Mouse (Mus musculus) liver, embryonic 13.5 days (tissue): Measurements from ENCODE around the gene 0610010K14Rik. TPM values are rescaled to one million over a fixed set of nuclear protein-coding genes. Genes with fewer than 3 reads are reported as not detected.

ENCODE experiments used
- ATAC-seq: fragments of 200-750 bp; cut with Nextera tagmentation; 2 replicates; pipeline ENCODE4 v1.8.0; 2017; ENCODE audit warnings: low read depth, mild to moderate bottlenecking, moderate number of reproducible peaks, moderate library complexity
- DNase-seq: peaks from one replicate; pipeline ENCODE4 v3.0.0; 2022
- H3K27ac ChIP-seq: fragments of 300-500 bp; sonication (generic); 2 replicates; pipeline ENCODE4 v1.5.1; 2015; ENCODE audit warnings: moderate library complexity, mild to moderate bottlenecking, inconsistent platforms
- H3K27me3 ChIP-seq: fragments of 300-500 bp; sonication (generic); 2 replicates; pipeline ENCODE4 v1.6.1; 2015; ENCODE audit warnings: mild to moderate bottlenecking, inconsistent platforms
- H3K36me3 ChIP-seq: fragments of 300-500 bp; sonication (generic); 2 replicates; pipeline ENCODE4 v1.6.1; 2015; ENCODE audit warnings: mild to moderate bottlenecking, inconsistent platforms
- H3K4me1 ChIP-seq: fragments of 300-500 bp; sonication (generic); replicated peaks from 2 replicates; pipeline ENCODE4 v1.6.1; 2015; ENCODE audit warnings: inconsistent platforms
- H3K4me2 ChIP-seq: fragments of 300-500 bp; sonication (generic); 2 replicates; pipeline ENCODE4 v1.6.1; 2015; ENCODE audit warnings: inconsistent platforms, mild to moderate bottlenecking, moderate library complexity
- H3K4me3 ChIP-seq: fragments of 300-500 bp; sonication (generic); replicated peaks from 2 replicates; pipeline ENCODE4 v1.5.1; 2015; ENCODE audit warnings: mild to moderate bottlenecking, inconsistent platforms
- H3K9ac ChIP-seq: fragments of 300-500 bp; sonication (generic); 2 replicates; pipeline ENCODE4 v1.6.1; 2015; ENCODE audit warnings: mild to moderate bottlenecking, inconsistent platforms
- H3K9me3 ChIP-seq: fragments of 300-500 bp; sonication (generic); replicated peaks from 2 replicates; pipeline ENCODE4 v1.6.1; 2016; ENCODE audit warnings: inconsistent platforms
- WGBS: fragments of 180-500 bp; shearing (Covaris S2); methylation state at CpG from one replicate; pipeline ENCODE4 v1.1.7; 2015; ENCODE audit not compliant: insufficient replicate concordance; 5-methylcytosine and 5-hydroxymethylcytosine counted together
- polyA plus RNA-seq: library from polyadenylated mRNA; unstranded; fragments of >200 nt; fragmentation: Nextera tagmentation; extraction: Ambion mirVana; gene quantifications from 2 replicates; pipeline ENCODE4 v1.2.1, GENCODE M21; 2015

The 0610010K14Rik gene
- polyA plus RNA-seq, 1 experiment from 2014 or later = 85.7 TPM

DNA sequence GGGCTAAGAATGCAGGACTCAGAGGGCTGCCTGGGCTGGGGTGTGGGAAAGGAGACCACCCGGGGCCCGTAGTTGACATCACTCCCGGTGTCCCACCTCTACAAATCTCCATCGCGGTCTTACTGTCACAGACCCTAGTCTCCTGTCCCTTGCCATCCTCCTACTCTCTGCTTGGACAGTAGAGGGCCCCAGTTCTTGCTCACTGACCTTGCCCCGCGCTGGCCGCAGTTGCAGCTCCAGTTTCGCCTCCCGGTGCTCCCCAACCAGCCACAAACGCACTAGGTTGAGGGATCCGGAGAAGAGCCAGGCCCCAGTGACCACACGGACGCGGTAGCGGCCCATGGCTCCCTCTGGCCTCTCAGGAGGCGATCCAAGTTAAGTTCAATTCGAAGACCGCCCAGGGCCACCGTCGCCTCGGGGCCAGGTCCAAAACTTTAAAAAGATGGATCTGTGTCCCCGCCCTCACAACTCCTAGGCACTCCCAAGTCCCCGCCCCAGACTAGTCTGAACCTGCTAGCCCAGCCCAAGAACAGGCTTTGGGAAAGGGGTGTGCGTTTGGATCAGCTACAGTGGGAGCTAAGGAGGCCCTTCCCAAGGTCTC, 17.3 kb upstream of the 0610010K14Rik start, which contains the start of gene Alox12:
Gene Alox12, minus strand, starts transcription at position 423 of the 601 bp plus-strand sequence.
- H3K4me2 ChIP-seq = peak within 1 kb of the TSS; percentile 43
- H3K9me3 ChIP-seq = no peaks in the 10 kb centered on the region
- ATAC-seq = no peak
- DNase-seq = no peak
- H3K27me3 ChIP-seq = peaks cover 71% of the 10 kb centered on the region
- H3K36me3 ChIP-seq = no peaks in the 10 kb centered on the region
- peak within 1 kb of the TSS; percentile 26; the same call in 1 of the 2 replicates for H3K9ac ChIP-seq
- WGBS = 3% methylated on average over 25 of the region's 25 CpGs
- H3K4me3 ChIP-seq = peak within 1 kb of the TSS; percentile 35
- H3K4me1 ChIP-seq = peaks cover 8% of the 10 kb centered on the region; the same call in 1 of the 2 replicates
- no peak within 1 kb of the TSS for H3K27ac ChIP-seq

DNA sequence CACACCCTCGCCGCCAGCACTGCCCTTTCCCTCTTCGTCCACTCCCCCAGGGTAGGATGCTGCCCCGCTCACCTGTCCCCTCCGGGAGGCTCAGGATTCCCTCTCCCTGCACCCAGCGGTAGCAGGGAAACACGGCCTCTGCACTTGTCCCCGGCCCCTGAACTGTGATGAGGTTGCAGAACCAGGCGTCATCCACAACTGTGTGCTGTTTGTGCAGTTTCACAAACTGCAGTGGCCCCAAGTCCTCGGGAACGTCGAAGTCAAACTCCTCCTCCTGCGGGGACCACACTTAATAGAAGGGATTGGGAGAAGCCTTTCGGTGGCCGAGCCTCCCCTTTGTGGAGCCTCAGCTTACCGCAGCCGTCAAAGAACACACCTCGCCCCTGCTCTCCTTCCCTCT, 16.6 kb upstream of the 0610010K14Rik start:
- H3K4me2 ChIP-seq = peak overlapping the region; percentile 43
- H3K4me3 ChIP-seq = peak overlapping the region; percentile 35
- H3K9ac ChIP-seq = peak overlapping the region; percentile 13; the same call in 1 of the 2 replicates
- H3K4me1 ChIP-seq = peaks cover 8% of the 10 kb centered on the region; the same call in 1 of the 2 replicates
- peaks cover 72% of the 10 kb centered on the region for H3K27me3 ChIP-seq
- ATAC-seq = no peak
- no peak overlapping the region for H3K27ac ChIP-seq
- DNase-seq = no peak
- no peaks in the 10 kb centered on the region for H3K9me3 ChIP-seq
- WGBS = 6% methylated on average over 18 of the region's 18 CpGs
- H3K36me3 ChIP-seq = no peaks in the 10 kb centered on the region

- H3K27ac ChIP-seq = no peak overlapping the region
- 51% methylated on average over 8 of the region's 8 CpGs for WGBS
- no peaks in the 10 kb centered on the region for H3K36me3 ChIP-seq
- H3K9me3 ChIP-seq = no peaks in the 10 kb centered on the region
- peaks cover 8% of the 10 kb centered on the region; the same call in 1 of the 2 replicates for H3K4me1 ChIP-seq
- no peak overlapping the region for H3K4me3 ChIP-seq
- peaks cover 71% of the 10 kb centered on the region for H3K27me3 ChIP-seq
- H3K4me2 ChIP-seq = no peak overlapping the region
- H3K9ac ChIP-seq = no peak overlapping the region
- ATAC-seq (0 out of 2 replicates have a peak, but pooled peaks have one; percentile 26), DNase-seq (no peak)
Measured at GRCm38 (mm10) chr11:70251853-70252252, 14.1 kb upstream of the 0610010K14Rik start.

- Histone ChIP-seq H3K4me3 (no peak overlapping the region), H3K9me3 (no peaks in the 10 kb centered on the region), H3K4me1 (peaks cover 8% of the 10 kb centered on the region; the same call in 1 of the 2 replicates), H3K27me3 (peaks cover 63% of the 10 kb centered on the region), H3K27ac (no peak overlapping the region), H3K36me3 (no peaks in the 10 kb centered on the region), H3K9ac (no peak overlapping the region), H3K4me2 (no peak overlapping the region)
- WGBS = 21% methylated on average over 11 of the region's 11 CpGs
- DNase-seq (no peak), ATAC-seq (no peak)
Measured at GRCm38 (mm10) chr11:70250150-70250549, 12.4 kb upstream of the 0610010K14Rik start.

DNA sequence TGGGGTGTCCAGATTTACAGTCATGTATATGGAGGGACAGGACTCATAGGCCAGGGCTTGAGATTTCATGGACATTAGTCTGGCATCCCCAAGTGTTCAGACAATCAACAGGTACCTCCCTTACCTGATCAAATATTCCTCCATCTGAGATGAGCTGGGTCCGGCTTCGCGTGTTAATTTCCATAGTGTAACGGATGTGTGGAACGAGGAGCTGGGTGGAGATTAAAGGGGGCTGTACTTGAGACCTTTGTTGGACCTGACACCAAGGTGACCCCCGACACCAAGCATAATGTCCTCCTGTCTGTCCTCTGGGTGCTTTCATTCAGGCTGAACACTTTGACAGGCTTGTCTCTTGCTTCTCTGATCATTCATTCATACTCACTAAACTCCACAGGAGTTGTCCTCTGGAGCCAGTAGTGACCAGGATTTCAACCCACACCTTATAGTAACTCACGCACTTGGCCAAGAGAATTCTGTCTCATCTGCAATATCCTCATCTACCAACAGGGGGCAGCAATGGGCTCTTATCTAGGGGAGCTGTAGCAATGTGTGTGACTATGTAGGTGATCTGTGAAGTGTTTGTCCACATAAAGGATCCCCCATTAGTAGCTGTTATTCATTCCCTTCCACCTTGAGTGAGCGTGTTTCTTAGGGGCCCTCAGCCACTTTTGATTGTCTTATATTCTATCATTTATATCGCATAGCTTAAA, 9.6 kb upstream of the 0610010K14Rik start:
- Histone ChIP-seq H3K9ac (no peak overlapping the region), H3K4me3 (no peak overlapping the region), H3K27me3 (peaks cover 41% of the 10 kb centered on the region), H3K4me1 (no peaks in the 10 kb centered on the region), H3K36me3 (no peaks in the 10 kb centered on the region), H3K4me2 (no peak overlapping the region), H3K27ac (no peak overlapping the region), H3K9me3 (no peaks in the 10 kb centered on the region)
- ATAC-seq = no peak
- DNase-seq = peak; percentile 49
- WGBS = 45% methylated on average over 9 of the region's 9 CpGs

DNA sequence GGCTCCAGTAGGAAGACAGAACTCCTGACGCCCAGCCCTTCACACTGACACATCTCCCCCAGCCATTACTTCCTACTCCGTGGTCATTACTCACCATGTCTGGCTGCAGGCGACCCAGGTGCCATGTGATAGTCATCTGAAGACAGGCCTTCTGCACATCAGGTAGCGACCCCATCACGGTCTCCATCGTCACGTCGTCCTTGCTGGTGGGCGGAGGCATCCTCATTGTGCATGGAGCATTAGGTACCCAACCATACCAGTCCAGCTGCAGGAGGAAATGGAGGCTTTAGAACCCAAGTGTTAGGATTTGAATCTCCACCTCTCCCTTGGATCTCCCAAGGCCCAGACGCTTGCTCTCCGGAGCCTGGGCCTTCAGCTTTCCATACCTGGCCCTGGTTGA, 4.9 kb upstream of the 0610010K14Rik start:
- Histone ChIP-seq H3K27me3 (peaks cover 15% of the 10 kb centered on the region; the same call in 1 of the 2 replicates), H3K4me1 (peaks cover 16% of the 10 kb centered on the region), H3K9ac (no peak overlapping the region), H3K9me3 (no peaks in the 10 kb centered on the region), H3K4me2 (no peak overlapping the region), H3K27ac (no peak overlapping the region), H3K4me3 (no peak overlapping the region), H3K36me3 (no peaks in the 10 kb centered on the region)
- no peak for ATAC-seq
- 54% methylated on average over 11 of the region's 11 CpGs for WGBS
- DNase-seq = no peak

DNA sequence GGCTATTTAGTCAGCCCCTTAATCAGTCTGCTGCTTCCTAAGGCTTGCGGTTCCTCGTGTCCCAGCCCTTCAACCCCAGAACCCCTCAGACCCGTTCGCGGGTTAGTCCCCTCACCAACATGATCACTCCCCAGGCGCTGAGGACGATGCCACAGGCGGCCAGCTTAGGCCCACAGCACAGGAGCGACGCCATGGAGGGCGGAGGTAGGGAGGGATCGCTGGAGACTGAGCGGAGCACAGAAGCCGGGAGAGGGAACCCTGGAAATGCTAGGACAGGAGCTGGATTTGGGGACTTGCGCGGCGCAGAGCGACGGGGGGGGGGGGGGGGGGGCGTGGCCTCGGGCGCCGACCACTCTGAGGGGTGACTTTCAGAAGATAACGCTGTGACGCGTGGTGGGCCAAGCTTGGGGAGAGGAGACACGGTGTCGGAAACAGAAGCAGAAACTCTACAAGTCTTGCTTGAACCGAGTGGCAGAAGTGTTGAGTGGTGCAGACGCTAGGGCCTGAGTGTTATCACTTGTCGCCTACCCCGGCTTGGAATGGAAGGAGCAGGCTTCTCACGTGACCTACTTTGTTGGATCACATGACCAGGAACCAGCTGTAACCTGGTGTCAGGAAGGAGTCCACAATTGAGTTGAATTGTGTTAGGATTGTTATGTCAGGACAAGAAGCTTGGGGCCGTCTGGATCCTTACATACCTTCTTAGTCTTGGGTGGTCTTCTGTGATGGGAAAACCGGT, 2.0 kb upstream of the 0610010K14Rik start, which contains the start of the genes Gm21988 and Rnasek:
Gene Gm21988, minus strand, starts transcription at position 290 of the 739 bp plus-strand sequence.
Gene Rnasek, minus strand, starts transcription at position 302 of the 739 bp plus-strand sequence.
- Histone ChIP-seq H3K27me3 (peaks cover 3% of the 10 kb centered on the region; the same call in 1 of the 2 replicates), H3K9ac (peak within 1 kb of the TSS; percentile 97), H3K27ac (peak within 1 kb of the TSS; percentile 96), H3K4me3 (peak within 1 kb of the TSS; percentile 95), H3K4me1 (peaks cover 42% of the 10 kb centered on the region), H3K9me3 (no peaks in the 10 kb centered on the region), H3K4me2 (peak within 1 kb of the TSS; percentile 95), H3K36me3 (peaks cover 15% of the 10 kb centered on the region)
- ATAC-seq (peak; percentile 15), DNase-seq (peak; percentile 76)
- WGBS = under 1% methylated on average over 31 of the region's 35 CpGs

DNA sequence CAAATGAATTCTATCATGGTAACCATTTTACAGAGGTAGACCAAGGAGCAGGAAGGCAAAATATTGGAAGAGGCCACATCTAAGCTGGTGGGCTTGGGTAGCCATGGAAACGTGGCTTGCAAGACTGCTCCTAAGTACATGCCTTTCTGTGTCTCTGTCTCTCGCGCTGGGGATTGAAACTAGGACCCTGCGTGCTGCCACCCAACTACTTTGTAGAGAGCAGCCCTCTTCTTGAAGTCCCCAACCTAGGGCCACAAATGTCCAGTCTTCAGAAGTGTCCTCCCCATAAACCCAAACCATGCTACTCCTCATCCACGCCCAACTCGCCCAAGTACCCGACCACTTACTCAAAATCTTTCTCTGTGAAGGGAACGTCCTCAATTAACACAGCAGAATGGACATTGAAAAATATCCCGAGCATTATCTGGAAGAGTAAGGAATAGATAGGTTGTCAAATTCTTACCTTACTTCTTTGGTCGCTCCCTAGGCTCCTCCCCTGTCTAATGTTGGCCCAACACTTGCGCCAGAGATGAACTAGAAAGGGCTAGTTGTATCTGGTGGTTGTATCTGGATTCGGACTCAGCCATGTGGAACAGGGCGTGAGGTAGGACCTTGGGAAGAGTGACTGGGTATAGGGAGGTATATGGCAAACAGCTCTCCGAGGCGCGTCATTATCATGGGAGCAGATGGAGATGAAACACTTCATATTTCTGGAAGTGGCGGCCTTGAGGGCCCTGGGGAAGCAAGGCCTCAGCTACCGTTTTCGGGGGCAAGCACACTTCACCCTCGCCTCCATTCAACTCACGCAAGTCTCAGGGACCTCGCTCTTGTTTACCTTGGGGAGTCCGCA, 1.1 kb upstream of the 0610010K14Rik start:
- H3K9ac ChIP-seq = peak overlapping the region; percentile 97
- peaks cover 20% of the 10 kb centered on the region for H3K36me3 ChIP-seq
- H3K27me3 ChIP-seq = no peaks in the 10 kb centered on the region
- H3K27ac ChIP-seq = peak overlapping the region; percentile 96
- peak overlapping the region; percentile 95 for H3K4me3 ChIP-seq
- no peak for ATAC-seq
- peak overlapping the region; percentile 95 for H3K4me2 ChIP-seq
- H3K4me1 ChIP-seq = peaks cover 51% of the 10 kb centered on the region
- no peaks in the 10 kb centered on the region for H3K9me3 ChIP-seq
- DNase-seq = no peak
- WGBS = 5% methylated on average over 23 of the region's 23 CpGs

DNA sequence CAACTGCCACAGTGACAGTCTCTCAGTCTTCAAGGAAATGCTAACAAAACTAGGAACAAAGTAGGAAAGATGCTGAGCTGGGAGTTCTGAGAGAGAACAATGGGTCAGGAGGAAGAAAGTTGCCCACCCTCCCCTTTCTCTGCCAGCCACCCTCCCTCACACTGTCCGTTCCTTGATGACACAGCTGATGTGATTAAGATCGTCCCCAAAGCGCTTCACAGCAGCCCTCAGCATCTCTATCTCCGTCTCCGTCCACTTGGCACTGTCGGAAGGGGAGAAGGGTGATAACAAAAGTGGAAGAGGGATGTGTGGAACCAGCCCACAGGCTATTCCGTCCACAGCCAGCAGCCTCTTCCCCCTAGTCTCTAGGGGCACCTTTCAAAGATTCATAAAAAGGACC, 997 bp downstream of the 0610010K14Rik start:
- Histone ChIP-seq H3K4me3 (peak overlapping the region; percentile 95), H3K4me1 (peaks cover 66% of the 10 kb centered on the region), H3K36me3 (peaks cover 20% of the 10 kb centered on the region), H3K9ac (peak overlapping the region; percentile 97), H3K9me3 (no peaks in the 10 kb centered on the region), H3K27me3 (no peaks in the 10 kb centered on the region), H3K27ac (peak overlapping the region; percentile 96), H3K4me2 (peak overlapping the region; percentile 95)
- DNase-seq = no peak
- 6% methylated on average over 7 of the region's 7 CpGs for WGBS
- ATAC-seq = no peak

DNA sequence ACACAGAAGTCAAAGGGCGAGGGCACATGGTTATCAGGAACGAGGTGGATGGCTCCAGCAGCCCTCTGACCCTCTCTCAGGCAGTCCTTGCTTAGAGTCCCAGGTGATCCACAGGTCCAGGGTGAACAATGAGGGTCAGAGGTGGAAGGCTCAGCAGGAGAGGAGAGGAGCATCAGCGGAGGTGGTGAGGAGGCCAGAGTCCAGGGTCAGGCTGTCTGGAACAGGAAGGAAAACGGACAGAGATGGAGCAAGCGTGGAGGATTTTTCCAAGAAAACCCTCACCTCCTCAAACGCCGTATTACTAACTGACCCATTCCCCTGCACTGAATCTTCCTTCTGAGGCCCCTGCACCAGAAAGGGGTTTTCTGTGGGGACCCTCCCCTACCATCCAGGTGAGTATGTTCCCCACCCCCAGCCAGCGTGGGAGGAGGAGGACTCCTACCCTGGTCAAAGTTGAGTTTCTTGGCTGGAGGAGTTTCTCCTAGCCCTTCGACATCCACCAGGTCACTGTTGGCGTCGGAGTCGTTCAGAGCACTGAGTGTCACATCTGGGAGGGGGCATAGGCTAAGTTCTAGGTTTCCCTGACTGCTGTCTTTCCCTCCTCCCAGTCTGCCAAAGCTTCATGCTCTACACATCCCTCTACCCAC, 2.3 kb downstream of the 0610010K14Rik start:
- H3K9ac ChIP-seq = peak overlapping the region; percentile 23; the same call in 1 of the 2 replicates
- H3K27ac ChIP-seq = peak overlapping the region; percentile 60
- peaks cover 68% of the 10 kb centered on the region for H3K4me1 ChIP-seq
- peaks cover under 1% of the 10 kb centered on the region; the same call in 1 of the 2 replicates for H3K27me3 ChIP-seq
- no peaks in the 10 kb centered on the region for H3K9me3 ChIP-seq
- H3K4me3 ChIP-seq = no peak overlapping the region
- no peak overlapping the region; the same call in 1 of the 2 replicates for H3K4me2 ChIP-seq
- peaks cover 20% of the 10 kb centered on the region for H3K36me3 ChIP-seq
- no peak for ATAC-seq
- DNase-seq = no peak
- WGBS = 81% methylated on average over 12 of the region's 12 CpGs
